Mouse (Mus musculus) heart, adult 2 months (tissue): Measurements from ENCODE around the gene Epo. TPM values are rescaled to one million over a fixed set of nuclear protein-coding genes. Genes with fewer than 3 reads are reported as not detected.

Source experiments
- DNase-seq, 2 experiments: peaks; one replicate each; pipeline ENCODE4 v3.0.0; 2021
- H3K27ac ChIP-seq: fragments of 200-600 bp; 2 replicates; pipeline ENCODE4 v1.8.1; 2022
- H3K27me3 ChIP-seq: fragments of 200-500 bp; 2 replicates; pipeline ENCODE4 v1.6.1; 2012; ENCODE audit warnings: mild to moderate bottlenecking, low read length, inconsistent platforms, mixed read lengths; ENCODE audit not compliant: control insufficient read depth, insufficient read depth
- H3K36me3 ChIP-seq: fragments of 200-500 bp; 2 replicates; pipeline ENCODE4 v1.6.1; 2012; ENCODE audit warnings: low read length, inconsistent platforms; ENCODE audit not compliant: control insufficient read depth, insufficient read depth
- H3K4me1 ChIP-seq: fragments of 200-500 bp; 2 replicates; pipeline ENCODE4 v1.6.1; 2011; ENCODE audit warnings: low read length; ENCODE audit not compliant: control insufficient read depth, insufficient read depth
- H3K4me3 ChIP-seq: fragments of 200-600 bp; 2 replicates; pipeline ENCODE4 v1.8.1; 2022
- H3K79me2 ChIP-seq: fragments of 200-500 bp; replicated peaks from 2 replicates; pipeline ENCODE4 v1.6.1; 2012; ENCODE audit warnings: mild to moderate bottlenecking, inconsistent platforms, low read length, moderate library complexity, mixed read lengths; ENCODE audit not compliant: control insufficient read depth, insufficient read depth
- H3K9ac ChIP-seq: fragments of 200-500 bp; 2 replicates; pipeline ENCODE4 v1.6.1; 2012; ENCODE audit warnings: low read depth, mild to moderate bottlenecking, control low read depth, inconsistent platforms, low read length, mixed read lengths
- CTCF ChIP-seq: fragments of 200-600 bp; IDR thresholded peaks from 2 replicates; pipeline ENCODE4 v1.8.1; 2022; ENCODE audit warnings: antibody characterized with exemption, mild to moderate bottlenecking, moderate library complexity
- EP300 ChIP-seq: fragments of 200-500 bp; IDR thresholded peaks from 2 replicates; pipeline ENCODE4 v1.6.1; 2011; ENCODE audit warnings: low read depth, low read length, control low read depth; ENCODE audit not compliant: insufficient read depth
- POLR2A ChIP-seq: fragments of 200-500 bp; IDR thresholded peaks from 2 replicates; pipeline ENCODE4 v1.6.1; 2011; ENCODE audit warnings: mild to moderate bottlenecking, low read depth, low read length, control low read depth; ENCODE audit not compliant: insufficient read depth
- WGBS: fragments of 180-500 bp; shearing (Covaris S2); methylation state at CpG from one replicate; pipeline ENCODE4 v1.1.7; 2018; 5-methylcytosine and 5-hydroxymethylcytosine counted together
- intact Hi-C: fragments of 180-260 bp; cut with DNase I; formaldehyde crosslinking; loops from one replicate; pipeline ENCODE4 v1.15.1; 2025
- polyA plus RNA-seq: library from polyadenylated mRNA; depleted of rRNA; stranded (reverse); fragments of >200 nt; gene quantifications from 2 replicates; pipeline ENCODE4 v1.2.3, GENCODE M21; 2012
- total RNA-seq, 2 experiments: library from RNA; stranded (reverse); gene quantifications; 2 replicates each; pipeline ENCODE4 v1.2.3; 2021

Gene Epo
- total and polyA plus RNA-seq, 3 experiments = not detected

GRCm38 (mm10) chr5:137570181-137570580, 37.1 kb upstream of the Epo start:
- H3K4me1 ChIP-seq = peaks cover 2% of the 10 kb centered on the region; the same call in 1 of the 2 replicates
- no peaks in the 10 kb centered on the region for H3K79me2 ChIP-seq
- H3K36me3 ChIP-seq = no peaks in the 10 kb centered on the region
- H3K27me3 ChIP-seq = peaks cover 2% of the 10 kb centered on the region
- TF ChIP-seq EP300 (no peak), CTCF (no peak), POLR2A (no peak)
- no peak overlapping the region for H3K27ac ChIP-seq
- WGBS = 41% methylated on average over 7 of the region's 7 CpGs
- no peak overlapping the region for H3K4me3 ChIP-seq
- no peak overlapping the region for H3K9ac ChIP-seq
- intact Hi-C loops = no loop called here
- no peak for DNase-seq

GRCm38 (mm10) chr5:137569665-137570064, 36.6 kb upstream of the Epo start, which contains the start of gene Tfr2:
TSS of gene Tfr2 (plus strand) at chr5:137569840.
- H3K36me3 ChIP-seq = no peaks in the 10 kb centered on the region
- H3K79me2 ChIP-seq = no peaks in the 10 kb centered on the region
- H3K4me1 ChIP-seq = peaks cover 2% of the 10 kb centered on the region; the same call in 1 of the 2 replicates
- TF ChIP-seq CTCF (no peak), EP300 (no peak), POLR2A (no peak)
- peak; percentile 55 to 64 for DNase-seq
- WGBS = 21% methylated on average over 9 of the region's 9 CpGs
- H3K27ac ChIP-seq = no peak within 1 kb of the TSS
- intact Hi-C loops = no loop called here
- peaks cover 2% of the 10 kb centered on the region for H3K27me3 ChIP-seq
- no peak within 1 kb of the TSS for H3K9ac ChIP-seq
- no peak within 1 kb of the TSS for H3K4me3 ChIP-seq

DNA sequence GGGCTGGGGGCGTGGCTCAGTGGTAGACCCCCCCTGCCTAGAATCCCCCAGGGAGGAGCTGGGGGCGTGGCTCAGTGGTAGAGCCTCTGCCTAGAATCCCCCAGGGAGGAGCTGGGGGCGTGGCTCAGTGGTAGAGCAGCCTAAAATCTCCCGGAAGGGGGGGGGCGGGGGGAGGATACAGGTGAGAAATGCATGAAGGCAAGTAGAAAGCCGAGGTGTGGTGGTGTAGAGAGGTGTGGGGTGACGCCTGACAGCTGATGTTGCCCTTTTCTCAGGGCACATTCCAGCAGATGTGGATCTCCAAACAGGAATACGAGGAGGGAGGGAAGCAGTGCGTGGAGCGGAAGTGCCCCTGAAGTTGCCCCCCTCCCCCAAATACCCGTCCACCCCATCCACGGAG, 36.0 kb upstream of the Epo start:
- Histone ChIP-seq H3K27ac (no peak overlapping the region), H3K9ac (no peak overlapping the region), H3K36me3 (no peaks in the 10 kb centered on the region), H3K79me2 (no peaks in the 10 kb centered on the region), H3K4me1 (no peaks in the 10 kb centered on the region), H3K4me3 (no peak overlapping the region), H3K27me3 (no peaks in the 10 kb centered on the region; the same call in 1 of the 2 replicates)
- TF ChIP-seq POLR2A (no peak), EP300 (no peak), CTCF (no peak)
- intact Hi-C loops = no loop called here
- no peak for DNase-seq
- 57% methylated on average over 12 of the region's 12 CpGs for WGBS

DNA sequence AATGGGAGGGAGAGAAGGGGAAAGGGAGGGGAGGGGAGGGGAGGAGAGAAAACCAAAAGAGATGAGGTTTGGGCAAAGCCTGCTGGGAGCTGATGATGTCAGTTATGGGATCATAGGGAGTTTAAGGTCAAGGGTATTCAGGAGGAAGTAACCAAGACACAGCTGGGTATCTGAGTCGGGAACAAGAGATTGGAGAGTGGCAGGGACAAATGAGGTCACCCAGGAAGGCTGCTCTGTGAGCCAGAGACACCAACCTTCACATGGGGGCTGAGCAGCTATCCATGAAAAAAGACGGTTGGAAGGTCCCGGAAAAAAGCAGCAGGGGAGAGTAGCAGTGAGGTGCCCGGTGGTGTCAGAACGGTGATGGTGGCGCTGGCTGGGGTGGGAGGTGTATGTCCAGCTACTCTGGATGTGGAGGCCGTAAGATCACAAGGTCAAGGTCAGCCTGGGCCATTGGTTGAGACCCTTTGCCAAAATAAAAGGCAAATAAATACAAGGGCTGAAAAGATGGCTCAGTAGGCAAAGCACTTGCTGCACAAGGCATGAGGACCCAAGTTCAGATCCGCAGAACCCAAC, 35.3 kb upstream of the Epo start:
- intact Hi-C loops = no loop called here
- WGBS = 75% methylated on average over 8 of the region's 8 CpGs
- TF ChIP-seq CTCF = no peak
- no peak for TF ChIP-seq EP300
- no peak for TF ChIP-seq POLR2A
- Histone ChIP-seq H3K79me2 (no peaks in the 10 kb centered on the region), H3K27ac (no peak overlapping the region), H3K27me3 (no peaks in the 10 kb centered on the region; the same call in 1 of the 2 replicates), H3K4me1 (no peaks in the 10 kb centered on the region), H3K4me3 (no peak overlapping the region), H3K9ac (no peak overlapping the region), H3K36me3 (no peaks in the 10 kb centered on the region)
- DNase-seq = no peak

DNA sequence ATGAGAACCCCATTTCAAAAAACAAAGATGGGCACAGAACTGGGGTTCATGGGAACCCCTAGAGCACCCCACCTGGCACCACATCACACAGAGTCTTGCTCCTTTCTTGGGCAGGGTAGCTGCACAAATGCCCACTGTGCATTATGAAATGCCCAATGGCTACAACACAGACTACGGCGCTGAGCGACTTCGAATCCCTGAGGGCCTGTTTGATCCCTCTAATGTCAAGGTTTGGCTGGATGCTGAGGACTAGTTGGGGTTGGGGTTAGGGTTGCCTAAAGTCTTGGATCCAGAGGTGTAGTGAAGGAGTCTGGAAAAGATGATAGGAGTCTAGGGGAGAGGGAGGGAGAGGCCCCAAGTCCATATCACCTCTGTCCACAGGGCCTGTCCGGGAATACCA, 33.4 kb upstream of the Epo start:
- Histone ChIP-seq H3K27ac (no peak overlapping the region), H3K79me2 (no peaks in the 10 kb centered on the region), H3K9ac (no peak overlapping the region), H3K4me3 (no peak overlapping the region), H3K4me1 (no peaks in the 10 kb centered on the region), H3K27me3 (no peaks in the 10 kb centered on the region; the same call in 1 of the 2 replicates), H3K36me3 (no peaks in the 10 kb centered on the region)
- intact Hi-C loops = no loop called here
- no peak for DNase-seq
- no peak for TF ChIP-seq POLR2A
- TF ChIP-seq EP300 = no peak
- TF ChIP-seq CTCF = no peak
- WGBS = 87% methylated on average over 5 of the region's 5 CpGs

DNA sequence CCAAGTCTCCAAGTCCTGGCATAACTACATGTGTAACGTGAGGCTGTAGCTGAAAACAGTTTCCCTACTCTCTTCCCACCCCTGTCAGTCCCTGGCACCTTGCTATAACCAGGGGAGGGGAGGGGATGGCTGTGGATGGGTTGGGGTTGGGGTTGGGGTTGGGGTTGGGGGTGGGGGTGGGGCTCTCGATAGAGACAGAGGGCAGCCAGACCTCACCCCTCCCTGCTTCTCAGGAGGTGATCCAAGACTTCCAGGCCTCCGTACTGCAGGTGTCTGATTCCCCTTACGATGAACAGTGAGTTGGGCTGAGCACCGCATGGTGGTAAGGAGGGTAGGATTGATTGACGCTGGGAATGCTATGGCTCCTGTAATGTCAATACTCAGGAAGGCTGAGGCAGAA, 32.7 kb upstream of the Epo start:
- Histone ChIP-seq H3K4me3 (no peak overlapping the region), H3K4me1 (no peaks in the 10 kb centered on the region), H3K27ac (no peak overlapping the region), H3K36me3 (no peaks in the 10 kb centered on the region), H3K9ac (no peak overlapping the region), H3K79me2 (no peaks in the 10 kb centered on the region), H3K27me3 (no peaks in the 10 kb centered on the region; the same call in 1 of the 2 replicates)
- intact Hi-C loops = no loop called here
- no peak for DNase-seq
- 73% methylated on average over 6 of the region's 6 CpGs for WGBS
- TF ChIP-seq POLR2A (no peak), EP300 (no peak), CTCF (no peak)
